Mouse (Mus musculus) lung, embryonic 14.5 days (tissue): Measurements from ENCODE around the gene Olfr543. TPM values are rescaled to one million over a fixed set of nuclear protein-coding genes. Genes with fewer than 3 reads are reported as not detected.
A peak's percentile ranks its signal among the peaks of the same experiment; 100 is the strongest.
"Not testable (repeated sequence)": the region's sequence is repeated elsewhere in the genome, so short reads cannot be mapped to it uniquely, and the experiment has no call there.

Experiments used
- ATAC-seq: fragments of 200-750 bp; cut with Nextera tagmentation; 2 replicates; pipeline ENCODE4 v1.8.0; 2017; ENCODE audit warnings: mild to moderate bottlenecking, moderate TSS enrichment, moderate library complexity; ENCODE audit not compliant: insufficient read depth
- DNase-seq: peaks from one replicate; pipeline ENCODE4 v3.0.0-alpha.2; 2015
- H3K27ac ChIP-seq: fragments of 300-500 bp; sonication (generic); 2 replicates; pipeline ENCODE4 v1.5.1; 2014; ENCODE audit warnings: low read depth, mild to moderate bottlenecking, moderate library complexity
- H3K27me3 ChIP-seq: fragments of 300-500 bp; sonication (generic); 2 replicates; pipeline ENCODE4 v1.6.1; 2014; ENCODE audit warnings: low read length, control low read depth; ENCODE audit not compliant: insufficient read depth
- H3K36me3 ChIP-seq: fragments of 300-500 bp; sonication (generic); 2 replicates; pipeline ENCODE4 v1.6.1; 2014; ENCODE audit warnings: control low read depth; ENCODE audit not compliant: insufficient read depth
- H3K4me1 ChIP-seq: fragments of 300-500 bp; sonication (generic); 2 replicates; pipeline ENCODE4 v1.6.1; 2014; ENCODE audit warnings: antibody characterized with exemption, control low read depth; ENCODE audit not compliant: insufficient read depth
- H3K4me2 ChIP-seq: fragments of 300-500 bp; sonication (generic); 2 replicates; pipeline ENCODE4 v1.6.1; 2014; ENCODE audit warnings: mild to moderate bottlenecking
- H3K4me3 ChIP-seq: fragments of 300-500 bp; sonication (generic); 2 replicates; pipeline ENCODE4 v1.5.1; 2014; ENCODE audit warnings: low read depth, low read length
- H3K9ac ChIP-seq: fragments of 300-500 bp; sonication (generic); 2 replicates; pipeline ENCODE4 v1.6.1; 2014
- H3K9me3 ChIP-seq: fragments of 300-500 bp; sonication (generic); 2 replicates; pipeline ENCODE4 v1.6.1; 2016; ENCODE audit warnings: low read depth, low read length, control low read depth
- CTCF ChIP-seq: IDR thresholded peaks from 2 replicates; pipeline ENCODE4 v1.5.1; 2016; ENCODE audit warnings: antibody characterized with exemption, low read depth
- WGBS: fragments of 180-500 bp; shearing (Covaris S2); extraction: QIAGEN DNeasy Blood & Tissue Kit; methylation state at CpG from one replicate; pipeline ENCODE4 v1.1.7; 2014; 5-methylcytosine and 5-hydroxymethylcytosine counted together
- polyA plus RNA-seq: library from polyadenylated mRNA; unstranded; fragments of >200 nt; fragmentation: Nextera tagmentation; extraction: Ambion mirVana; gene quantifications from 2 replicates; pipeline ENCODE4 v1.2.1, GENCODE M21; 2014

Gene Olfr543
- polyA plus RNA-seq, 1 experiment from 2014 or later, result 0.37 TPM

GRCm38 (mm10) chr7:102486105-102486504 lies 4.6 kb upstream of the Olfr543 start:
- Histone ChIP-seq H3K27ac (no peak overlapping the region), H3K4me2 (no peak overlapping the region), H3K4me1 (no peaks in the 10 kb centered on the region), H3K9me3 (no peaks in the 10 kb centered on the region), H3K27me3 (no peaks in the 10 kb centered on the region), H3K4me3 (no peak overlapping the region), H3K9ac (no peak overlapping the region), H3K36me3 (no peaks in the 10 kb centered on the region)
- DNase-seq (no peak), ATAC-seq (no peak)
- WGBS, result 35% methylated on average over 1 of the region's 1 CpGs
- no peak for TF ChIP-seq CTCF

- not testable (repeated sequence) for H3K9me3 ChIP-seq, H3K4me2 ChIP-seq, H3K4me1 ChIP-seq, H3K36me3 ChIP-seq, ATAC-seq, DNase-seq, H3K4me3 ChIP-seq, H3K27me3 ChIP-seq, H3K9ac ChIP-seq, H3K27ac ChIP-seq
- WGBS, result 57% methylated on average over 6 of the region's 8 CpGs
Observed at GRCm38 (mm10) chr7:102484766-102485165, 3.3 kb upstream of the Olfr543 start.

- no peak overlapping the region for H3K27ac ChIP-seq
- no peak for DNase-seq
- H3K36me3 ChIP-seq, result no peaks in the 10 kb centered on the region
- 78% methylated on average over 2 of the region's 2 CpGs for WGBS
- no peak overlapping the region for H3K4me3 ChIP-seq
- TF ChIP-seq CTCF, result no peak
- no peaks in the 10 kb centered on the region for H3K27me3 ChIP-seq
- peaks cover 7% of the 10 kb centered on the region; the same call in 1 of the 2 replicates for H3K4me1 ChIP-seq
- no peak for ATAC-seq
- no peak overlapping the region for H3K9ac ChIP-seq
- H3K4me2 ChIP-seq, result no peak overlapping the region
- no peaks in the 10 kb centered on the region for H3K9me3 ChIP-seq
Observed at GRCm38 (mm10) chr7:102483665-102484064, 2.2 kb upstream of the Olfr543 start.

- 29% methylated on average over 4 of the region's 4 CpGs for WGBS
- H3K36me3 ChIP-seq, result no peaks in the 10 kb centered on the region
- no peak for TF ChIP-seq CTCF
- H3K27me3 ChIP-seq, result no peaks in the 10 kb centered on the region
- peaks cover 7% of the 10 kb centered on the region; the same call in 1 of the 2 replicates for H3K4me1 ChIP-seq
- H3K9ac ChIP-seq, result no peak overlapping the region
- H3K27ac ChIP-seq, result no peak overlapping the region
- DNase-seq (peak; percentile 60), ATAC-seq (peak; percentile 66)
- H3K4me3 ChIP-seq, result no peak overlapping the region
- H3K9me3 ChIP-seq, result no peaks in the 10 kb centered on the region
- no peak overlapping the region for H3K4me2 ChIP-seq
Observed at GRCm38 (mm10) chr7:102480821-102481220, 658 bp downstream of the Olfr543 start.

- Histone ChIP-seq H3K4me3 (no peak overlapping the region), H3K9ac (no peak overlapping the region), H3K27me3 (no peaks in the 10 kb centered on the region), H3K27ac (no peak overlapping the region), H3K36me3 (no peaks in the 10 kb centered on the region), H3K4me1 (peaks cover 7% of the 10 kb centered on the region; the same call in 1 of the 2 replicates), H3K9me3 (no peaks in the 10 kb centered on the region), H3K4me2 (no peak overlapping the region)
- DNase-seq (peak; percentile 63), ATAC-seq (peak; percentile 25; the same call in 1 of the 2 replicates)
- no peak for TF ChIP-seq CTCF
- 42% methylated on average over 5 of the region's 5 CpGs for WGBS
Observed at GRCm38 (mm10) chr7:102479368-102480078, 2.0 kb downstream of the Olfr543 start.

GRCm38 (mm10) chr7:102478926-102479325 lies 2.6 kb downstream of the Olfr543 start:
- Histone ChIP-seq H3K27me3 (no peaks in the 10 kb centered on the region), H3K9me3 (no peaks in the 10 kb centered on the region), H3K9ac (no peak overlapping the region), H3K4me1 (peaks cover 7% of the 10 kb centered on the region; the same call in 1 of the 2 replicates), H3K27ac (no peak overlapping the region), H3K36me3 (no peaks in the 10 kb centered on the region), H3K4me2 (no peak overlapping the region), H3K4me3 (no peak overlapping the region)
- ATAC-seq, result peak; percentile 67
- peak; percentile 47 for DNase-seq
- no peak for TF ChIP-seq CTCF
- WGBS, result 48% methylated on average over 3 of the region's 3 CpGs

- no peaks in the 10 kb centered on the region for H3K9me3 ChIP-seq
- ATAC-seq, result no peak
- peaks cover 7% of the 10 kb centered on the region; the same call in 1 of the 2 replicates for H3K4me1 ChIP-seq
- no peak overlapping the region for H3K27ac ChIP-seq
- no peak overlapping the region for H3K9ac ChIP-seq
- peak; percentile 13 for DNase-seq
- no peak overlapping the region for H3K4me2 ChIP-seq
- H3K27me3 ChIP-seq, result no peaks in the 10 kb centered on the region
- no peak for TF ChIP-seq CTCF
- WGBS, result 78% methylated on average over 4 of the region's 4 CpGs
- no peaks in the 10 kb centered on the region for H3K36me3 ChIP-seq
- no peak overlapping the region for H3K4me3 ChIP-seq
Observed at GRCm38 (mm10) chr7:102478425-102478824, 3.1 kb downstream of the Olfr543 start.
